Mouse (Mus musculus) duodenum, adult 2 months (tissue): ENCODE results near the gene Cfl1. TPM values are rescaled to one million over a fixed set of nuclear protein-coding genes. Genes with fewer than 3 reads are reported as not detected.

Experiments
- polyA plus RNA-seq: library from polyadenylated mRNA; depleted of rRNA; stranded (reverse); fragments of >200 nt; gene quantifications from 2 replicates; pipeline ENCODE4 v1.2.3, GENCODE M21; 2012; ENCODE audit warnings: low replicate concordance; rRNA removed

Gene Cfl1
- polyA plus RNA-seq: 354 and 628 TPM in 2 replicates

GRCm38 (mm10) chr19:5490313-5490897, at the start of gene Cfl1:
TSS of gene Cfl1 (plus strand) at chr19:5490455.

DNA sequence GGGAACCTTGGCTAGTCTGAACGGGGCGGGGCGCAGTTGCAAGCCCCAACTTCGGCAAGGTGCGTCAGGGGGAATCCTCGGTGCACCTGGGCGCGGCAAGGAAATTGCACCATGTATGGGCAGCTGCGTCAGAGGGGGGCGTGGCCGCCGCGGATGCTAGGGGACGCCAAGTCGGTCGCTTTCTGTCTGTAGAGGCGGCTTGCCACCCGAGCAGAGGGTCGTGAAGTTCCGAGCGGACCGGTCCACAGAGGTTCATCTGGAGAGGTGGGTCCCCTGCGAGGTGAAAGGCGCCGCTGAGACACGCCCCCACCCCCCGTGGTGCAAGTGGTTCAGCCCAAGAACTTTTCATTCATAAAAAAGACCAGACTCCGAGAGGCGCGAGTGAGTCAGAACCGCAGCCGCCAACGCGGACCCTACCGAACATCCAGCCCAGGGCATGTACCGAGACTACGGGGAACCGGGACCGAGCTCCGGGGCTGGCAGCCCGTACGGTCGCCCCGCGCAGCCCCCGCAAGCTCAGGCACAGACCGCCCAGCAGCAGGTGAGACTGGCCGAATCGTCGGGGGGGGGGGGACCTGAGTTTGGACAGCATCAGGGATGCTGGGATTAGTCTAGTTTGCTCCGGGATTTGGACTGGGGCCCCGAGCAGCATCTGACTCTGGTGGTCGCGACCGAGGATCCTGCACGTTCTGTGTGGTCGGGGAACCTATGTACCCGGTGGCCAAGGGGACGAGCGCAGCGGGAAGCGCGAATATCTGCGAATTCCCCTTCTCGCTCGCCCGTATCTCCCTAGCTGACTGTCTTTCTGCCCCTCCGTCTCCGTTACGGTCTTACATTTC, 42.5 kb upstream of the Cfl1 start, which contains the start of gene Fosl1:
TSS of gene Fosl1 (plus strand) at position 33 of the 839 bp plus-strand sequence.

DNA sequence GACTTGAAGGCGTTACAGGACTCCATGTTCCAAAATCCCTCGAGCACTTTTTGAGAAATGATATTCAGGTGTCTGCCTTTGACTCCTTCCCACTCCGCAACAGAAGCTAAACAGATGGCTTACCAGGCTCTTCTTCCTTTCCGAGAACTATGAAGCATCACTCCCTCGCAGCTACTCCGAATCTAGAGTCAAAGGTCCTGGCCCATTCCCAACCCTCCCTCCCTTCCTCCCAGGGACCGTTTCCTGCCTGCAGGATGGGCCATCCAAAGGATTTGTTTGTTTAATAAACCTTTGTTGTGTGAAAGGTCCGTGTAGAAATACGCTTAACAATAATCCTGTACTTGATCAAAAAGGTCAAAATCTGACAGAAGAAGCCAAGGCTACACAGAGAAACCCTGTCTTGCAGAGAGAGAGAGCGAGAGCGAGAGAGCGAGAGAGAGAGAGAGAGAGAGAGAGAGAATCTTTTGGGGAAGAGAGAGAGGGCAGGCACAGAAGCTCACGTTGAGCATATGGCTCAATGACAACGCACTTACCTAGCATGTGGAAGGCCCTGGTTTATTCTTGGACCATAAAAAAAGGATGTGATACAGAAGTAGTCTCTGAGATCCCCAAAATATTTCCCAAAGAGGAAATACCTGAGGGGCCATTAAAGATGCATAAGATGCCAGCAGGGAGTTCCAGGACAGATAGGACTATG, 32.4 kb upstream of the Cfl1 start, which contains the start of gene Ccdc85b:
TSS of gene Ccdc85b (minus strand) at position 149 of the 697 bp plus-strand sequence.

GRCm38 (mm10) chr19:5460465-5460911, 29.8 kb upstream of the Cfl1 start, which contains the start of gene Fibp:
TSS of gene Fibp (plus strand) at chr19:5460615.

GRCm38 (mm10) chr19:5468374-5468773, 21.9 kb upstream of the Cfl1 start, which contains the start of gene Ctsw:
TSS of gene Ctsw (minus strand) at chr19:5468507.

DNA sequence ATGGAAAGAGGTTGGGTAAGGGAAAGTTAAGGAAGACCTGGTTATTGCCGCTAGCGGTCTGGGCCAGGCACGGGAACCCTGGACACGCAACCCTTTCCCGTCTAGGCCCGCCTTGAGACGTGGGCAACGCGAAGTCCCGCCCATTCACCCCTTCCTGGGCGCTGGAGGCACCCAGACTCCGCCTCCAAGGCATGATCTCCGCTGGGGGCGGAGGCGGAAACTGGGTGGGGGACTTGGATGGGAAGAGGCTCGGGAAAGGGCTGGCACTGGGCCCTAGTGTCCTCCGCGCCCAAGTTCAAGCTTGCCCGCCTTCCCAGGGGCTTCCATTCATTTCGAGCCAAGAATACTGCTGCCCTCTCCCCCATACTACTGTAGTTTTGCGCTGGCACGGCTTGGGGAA, 16.5 kb upstream of the Cfl1 start, which contains the start of gene Efemp2:
TSS of gene Efemp2 (plus strand) at position 235 of the 400 bp plus-strand sequence.

GRCm38 (mm10) chr19:5487768-5488550, 2.3 kb upstream of the Cfl1 start, which contains the start of gene Mus81:
TSS of gene Mus81 (minus strand) at chr19:5488402.

DNA sequence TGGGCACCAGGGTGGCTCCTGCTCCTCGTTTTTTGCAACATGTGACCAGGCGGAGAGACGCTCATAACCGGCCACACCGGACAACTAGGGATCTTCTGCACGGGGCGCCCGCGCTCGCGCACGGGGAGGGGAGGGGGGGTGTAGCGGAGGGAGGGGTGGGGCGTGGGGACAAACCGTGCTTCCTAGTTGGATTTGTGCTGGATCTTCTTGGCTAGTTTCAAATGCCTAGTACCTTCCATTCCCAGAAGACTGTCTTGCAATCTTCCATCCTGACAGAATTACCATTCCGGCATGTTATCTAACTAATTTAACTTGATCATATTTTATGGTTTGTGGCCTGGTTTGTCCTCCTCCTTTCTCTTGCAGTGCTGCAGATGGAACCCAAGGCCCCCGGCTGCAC, 13.4 kb downstream of the Cfl1 start, which contains the start of gene 1700020D05Rik:
TSS of gene 1700020D05Rik (minus strand) at position 101 of the 400 bp plus-strand sequence.

DNA sequence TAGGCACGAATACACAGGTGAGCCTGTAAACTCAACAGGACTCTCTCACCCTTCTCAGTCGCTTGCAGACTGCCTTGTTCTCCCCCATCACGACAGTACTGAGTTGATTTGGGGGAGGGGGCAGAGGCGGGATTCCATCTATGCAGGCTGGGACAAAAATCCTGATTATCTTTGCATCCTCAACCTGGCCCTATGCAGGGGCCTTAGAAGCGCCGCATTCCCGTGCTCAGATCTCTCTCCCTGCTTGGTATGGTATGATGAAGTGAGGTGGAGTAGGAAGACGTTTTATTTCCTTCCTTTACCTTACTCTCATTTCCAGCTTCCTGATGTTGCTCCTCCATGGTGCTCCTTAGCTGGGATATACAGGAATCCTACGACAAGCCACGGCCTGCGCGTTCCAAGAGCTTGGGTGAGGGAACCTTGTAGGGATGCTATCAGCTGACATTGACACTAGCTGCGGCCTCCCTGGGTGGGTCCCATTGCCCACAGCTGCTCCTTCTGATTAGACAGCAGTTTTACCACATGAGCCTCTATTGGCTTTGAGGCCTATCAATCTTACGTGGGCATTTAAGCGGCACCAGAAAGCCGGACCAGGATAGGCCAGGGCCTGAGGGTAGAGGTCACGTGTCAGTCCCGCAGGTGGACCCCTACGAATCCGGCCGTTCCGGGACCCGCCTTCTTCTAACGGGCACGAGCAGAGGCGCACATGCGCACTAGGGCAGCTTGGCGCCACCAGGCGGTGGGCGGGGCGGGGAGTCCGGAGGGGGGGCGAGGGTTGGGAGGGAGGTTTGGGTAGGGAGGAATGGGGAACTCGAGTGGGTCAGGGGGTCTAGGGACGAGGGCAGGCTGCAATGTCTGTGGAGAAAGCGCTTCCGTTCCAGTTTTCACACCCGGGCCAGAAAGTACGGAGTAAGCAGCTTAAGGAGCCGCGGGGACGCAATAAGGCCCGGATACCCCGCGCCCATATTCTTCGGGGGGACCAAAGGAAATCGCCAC, 20.1 kb downstream of the Cfl1 start, which contains the start of gene Snx32:
TSS of gene Snx32 (minus strand) at position 508 of the 996 bp plus-strand sequence.

Other genes with a start within 250 kb of the Cfl1 start
- 6.7 and 7.8 TPM in 2 replicates for gene Pacs1, start 217.3 kb upstream of the Cfl1 start, polyA plus RNA-seq
- 86.5 and 99.5 TPM in 2 replicates for gene Sf3b2, start 195.0 kb upstream of the Cfl1 start, polyA plus RNA-seq
- 0.08 TPM in 1 of 2 replicates, not detected in the other for gene Gal3st3, start 192.1 kb upstream of the Cfl1 start, polyA plus RNA-seq
- gene Catsper1, start 154.7 kb upstream of the Cfl1 start, polyA plus RNA-seq: not detected in 2 replicates
- 775 and 1,382 TPM in 2 replicates for gene Cst6, start 140.9 kb upstream of the Cfl1 start, polyA plus RNA-seq
- 22.1 and 39.9 TPM in 2 replicates for gene Eif1ad, start 123.7 kb upstream of the Cfl1 start, polyA plus RNA-seq
- gene Banf1, start 123.3 kb upstream of the Cfl1 start, polyA plus RNA-seq: 134 and 143 TPM in 2 replicates
- gene Sart1, start 101.8 kb upstream of the Cfl1 start, polyA plus RNA-seq: 4.2 and 12.1 TPM in 2 replicates
- gene Tsga10ip, start 87.9 kb upstream of the Cfl1 start, polyA plus RNA-seq: 0.38 and 5.1 TPM in 2 replicates
- 75.9 and 95.8 TPM in 2 replicates for gene Drap1, start 65.5 kb upstream of the Cfl1 start, polyA plus RNA-seq
- 53.5 and 90.2 TPM in 2 replicates for gene AI837181, start 65.3 kb upstream of the Cfl1 start, polyA plus RNA-seq
- 0.43 and 3.2 TPM in 2 replicates for gene Fosl1, start 42.9 kb upstream of the Cfl1 start, polyA plus RNA-seq
- gene Ccdc85b, start 32.6 kb upstream of the Cfl1 start, polyA plus RNA-seq: 3.0 and 4.1 TPM in 2 replicates
- 77.1 and 157 TPM in 2 replicates for gene Fibp, start 29.8 kb upstream of the Cfl1 start, polyA plus RNA-seq
- gene Ctsw, start 21.9 kb upstream of the Cfl1 start, polyA plus RNA-seq: 3.0 and 8.9 TPM in 2 replicates
- gene Efemp2, start 16.5 kb upstream of the Cfl1 start, polyA plus RNA-seq: 24.2 and 26.7 TPM in 2 replicates
- gene Mus81, start 2.1 kb upstream of the Cfl1 start, polyA plus RNA-seq: 24.4 and 30.3 TPM in 2 replicates
- 0.19 TPM in 1 of 2 replicates, not detected in the other for gene 1700020D05Rik, start 13.3 kb downstream of the Cfl1 start, polyA plus RNA-seq
- 2.3 and 3.4 TPM in 2 replicates for gene Snx32, start 20.1 kb downstream of the Cfl1 start, polyA plus RNA-seq
- gene Ovol1, start 70.2 kb downstream of the Cfl1 start, polyA plus RNA-seq: 50.7 and 55.8 TPM in 2 replicates
- gene Ap5b1, start 77.6 kb downstream of the Cfl1 start, polyA plus RNA-seq: 27.3 and 37.3 TPM in 2 replicates
- 55.0 and 64.6 TPM in 2 replicates for gene Rnaseh2c, start 111.4 kb downstream of the Cfl1 start, polyA plus RNA-seq
- gene Kat5, start 119.8 kb downstream of the Cfl1 start, polyA plus RNA-seq: 28.1 and 29.4 TPM in 2 replicates
- gene Rela, start 147.0 kb downstream of the Cfl1 start, polyA plus RNA-seq: 63.4 and 69.8 TPM in 2 replicates
- gene Sipa1, start 173.3 kb downstream of the Cfl1 start, polyA plus RNA-seq: 31.8 and 39.3 TPM in 2 replicates
- gene Map3k11, start 198.3 kb downstream of the Cfl1 start, polyA plus RNA-seq: 93.9 and 146 TPM in 2 replicates
- gene Pcnx3, start 198.5 kb downstream of the Cfl1 start, polyA plus RNA-seq: 123 and 125 TPM in 2 replicates
- gene Kcnk7, start 213.9 kb downstream of the Cfl1 start, polyA plus RNA-seq: 0.49 TPM in 1 of 2 replicates, not detected in the other
- 67.9 and 83.9 TPM in 2 replicates for gene Ehbp1l1, start 235.9 kb downstream of the Cfl1 start, polyA plus RNA-seq
- 93.2 and 129 TPM in 2 replicates for gene Fam89b, start 239.2 kb downstream of the Cfl1 start, polyA plus RNA-seq